Mouse (Mus musculus) neural tube, embryonic 11.5 days (tissue): Measurements from ENCODE around the gene Chpt1. TPM values are rescaled to one million over a fixed set of nuclear protein-coding genes. Genes with fewer than 3 reads are reported as not detected.

Experiments used
- ATAC-seq: fragments of 200-750 bp; cut with Nextera tagmentation; 2 replicates; pipeline ENCODE4 v1.8.0; 2017; ENCODE audit warnings: moderate number of reproducible peaks, mild to moderate bottlenecking, moderate TSS enrichment, moderate library complexity; ENCODE audit not compliant: insufficient read depth, low FRiP score, low TSS enrichment
- DNase-seq: peaks from one replicate; pipeline ENCODE4 v3.0.0-alpha.2; 2015; ENCODE audit warnings: low spot score
- H3K27ac ChIP-seq: fragments of 300-500 bp; sonication (generic); 2 replicates; pipeline ENCODE4 v1.5.1; 2014; ENCODE audit warnings: low read depth, mild to moderate bottlenecking, low read length
- H3K27me3 ChIP-seq: fragments of 300-500 bp; sonication (generic); 2 replicates; pipeline ENCODE4 v1.6.1; 2014; ENCODE audit warnings: mild to moderate bottlenecking, low read length, mixed read lengths; ENCODE audit not compliant: control insufficient read depth, insufficient read depth
- H3K36me3 ChIP-seq: fragments of 300-500 bp; sonication (generic); 2 replicates; pipeline ENCODE4 v1.6.1; 2014; ENCODE audit warnings: mild to moderate bottlenecking, low read length, moderate library complexity, mixed read lengths; ENCODE audit not compliant: control insufficient read depth, insufficient read depth
- H3K4me1 ChIP-seq: fragments of 300-500 bp; sonication (generic); 2 replicates; pipeline ENCODE4 v1.6.1; 2014; ENCODE audit warnings: low read length, mixed read lengths; ENCODE audit not compliant: control insufficient read depth, insufficient read depth
- H3K4me2 ChIP-seq: fragments of 300-500 bp; sonication (generic); 2 replicates; pipeline ENCODE4 v1.6.1; 2014; ENCODE audit warnings: low read depth, mild to moderate bottlenecking, moderate library complexity
- H3K4me3 ChIP-seq: fragments of 300-500 bp; sonication (generic); 2 replicates; pipeline ENCODE4 v1.5.1; 2014; ENCODE audit warnings: low read depth, low read length
- H3K9ac ChIP-seq: fragments of 300-500 bp; sonication (generic); 2 replicates; pipeline ENCODE4 v1.6.1; 2014; ENCODE audit warnings: mild to moderate bottlenecking, low read length
- H3K9me3 ChIP-seq: fragments of 300-500 bp; sonication (generic); 2 replicates; pipeline ENCODE4 v1.6.1; 2016; ENCODE audit warnings: low read length; ENCODE audit not compliant: control insufficient read depth
- WGBS: fragments of 180-500 bp; shearing (Covaris S2); extraction: QIAGEN DNeasy Blood & Tissue Kit; methylation state at CpG from one replicate; pipeline ENCODE4 v1.1.7; 2014; 5-methylcytosine and 5-hydroxymethylcytosine counted together
- polyA plus RNA-seq: library from polyadenylated mRNA; unstranded; fragments of >200 nt; fragmentation: Nextera tagmentation; extraction: Ambion mirVana; gene quantifications from 2 replicates; pipeline ENCODE4 v1.2.1, GENCODE M21; 2014

Chpt1 gene
- polyA plus RNA-seq, 1 experiment from 2014 or later: 21.5 TPM

GRCm38 (mm10) chr10:88501886-88502765, 1.7 kb downstream of the Chpt1 start:
- Histone ChIP-seq H3K27ac (no peak overlapping the region), H3K9ac (no peak overlapping the region), H3K9me3 (no peaks in the 10 kb centered on the region), H3K4me1 (no peaks in the 10 kb centered on the region; the same call in 1 of the 2 replicates), H3K36me3 (no peaks in the 10 kb centered on the region), H3K27me3 (no peaks in the 10 kb centered on the region), H3K4me3 (no peak overlapping the region), H3K4me2 (no peak overlapping the region)
- 84% methylated on average over 13 of the region's 13 CpGs for WGBS
- no peak for ATAC-seq
- no peak for DNase-seq

- H3K4me2 ChIP-seq: no peak overlapping the region
- no peak overlapping the region for H3K4me3 ChIP-seq
- no peaks in the 10 kb centered on the region for H3K36me3 ChIP-seq
- 78% methylated on average over 10 of the region's 10 CpGs for WGBS
- H3K27me3 ChIP-seq: no peaks in the 10 kb centered on the region
- ATAC-seq (no peak), DNase-seq (no peak)
- H3K27ac ChIP-seq: no peak overlapping the region
- H3K9ac ChIP-seq: no peak overlapping the region
- no peaks in the 10 kb centered on the region; the same call in 1 of the 2 replicates for H3K4me1 ChIP-seq
- no peaks in the 10 kb centered on the region for H3K9me3 ChIP-seq
Measured at GRCm38 (mm10) chr10:88501370-88501769, 2.5 kb downstream of the Chpt1 start.

GRCm38 (mm10) chr10:88499993-88500392, 3.9 kb downstream of the Chpt1 start:
- Histone ChIP-seq H3K9ac (no peak overlapping the region), H3K36me3 (no peaks in the 10 kb centered on the region), H3K27me3 (no peaks in the 10 kb centered on the region), H3K4me1 (no peaks in the 10 kb centered on the region; the same call in 1 of the 2 replicates), H3K4me2 (no peak overlapping the region), H3K27ac (no peak overlapping the region), H3K4me3 (no peak overlapping the region), H3K9me3 (no peaks in the 10 kb centered on the region)
- DNase-seq: no peak
- ATAC-seq: no peak
- WGBS: 82% methylated on average over 5 of the region's 5 CpGs

GRCm38 (mm10) chr10:88496864-88497564, 6.9 kb downstream of the Chpt1 start:
- Histone ChIP-seq H3K4me1 (no peaks in the 10 kb centered on the region; the same call in 1 of the 2 replicates), H3K27ac (no peak overlapping the region), H3K9ac (no peak overlapping the region), H3K4me2 (no peak overlapping the region), H3K27me3 (no peaks in the 10 kb centered on the region), H3K9me3 (no peaks in the 10 kb centered on the region), H3K36me3 (no peaks in the 10 kb centered on the region), H3K4me3 (no peak overlapping the region)
- 52% methylated on average over 11 of the region's 11 CpGs for WGBS
- no peak for ATAC-seq
- DNase-seq: no peak

GRCm38 (mm10) chr10:88494959-88495587, 8.8 kb downstream of the Chpt1 start:
- H3K4me2 ChIP-seq: no peak overlapping the region
- 77% methylated on average over 4 of the region's 4 CpGs for WGBS
- H3K4me1 ChIP-seq: no peaks in the 10 kb centered on the region
- no peak overlapping the region for H3K4me3 ChIP-seq
- no peaks in the 10 kb centered on the region for H3K27me3 ChIP-seq
- DNase-seq (no peak), ATAC-seq (no peak)
- H3K9ac ChIP-seq: no peak overlapping the region
- no peaks in the 10 kb centered on the region for H3K36me3 ChIP-seq
- H3K9me3 ChIP-seq: no peaks in the 10 kb centered on the region
- H3K27ac ChIP-seq: no peak overlapping the region

GRCm38 (mm10) chr10:88492658-88493057, 11.2 kb downstream of the Chpt1 start:
- H3K9me3 ChIP-seq: no peaks in the 10 kb centered on the region
- no peaks in the 10 kb centered on the region for H3K4me1 ChIP-seq
- 76% methylated on average over 8 of the region's 8 CpGs for WGBS
- no peak overlapping the region for H3K4me3 ChIP-seq
- H3K27ac ChIP-seq: no peak overlapping the region
- ATAC-seq: no peak
- H3K4me2 ChIP-seq: no peak overlapping the region
- no peak overlapping the region for H3K9ac ChIP-seq
- DNase-seq: no peak
- no peaks in the 10 kb centered on the region for H3K36me3 ChIP-seq
- H3K27me3 ChIP-seq: no peaks in the 10 kb centered on the region

- no peaks in the 10 kb centered on the region for H3K36me3 ChIP-seq
- H3K4me1 ChIP-seq: no peaks in the 10 kb centered on the region
- no peak for DNase-seq
- no peak overlapping the region for H3K4me2 ChIP-seq
- H3K27ac ChIP-seq: no peak overlapping the region
- no peak for ATAC-seq
- no peak overlapping the region for H3K9ac ChIP-seq
- no peak overlapping the region for H3K4me3 ChIP-seq
- no peaks in the 10 kb centered on the region for H3K9me3 ChIP-seq
- no peaks in the 10 kb centered on the region for H3K27me3 ChIP-seq
- WGBS: 63% methylated on average over 7 of the region's 7 CpGs
Measured at GRCm38 (mm10) chr10:88491632-88492031, 12.2 kb downstream of the Chpt1 start.

- no peak for DNase-seq
- Histone ChIP-seq H3K4me1 (no peaks in the 10 kb centered on the region), H3K27me3 (no peaks in the 10 kb centered on the region), H3K4me2 (no peak overlapping the region), H3K4me3 (no peak overlapping the region), H3K27ac (no peak overlapping the region), H3K9me3 (no peaks in the 10 kb centered on the region), H3K36me3 (no peaks in the 10 kb centered on the region), H3K9ac (no peak overlapping the region)
- 84% methylated on average over 5 of the region's 5 CpGs for WGBS
- no peak for ATAC-seq
Measured at GRCm38 (mm10) chr10:88488629-88489028, 15.2 kb downstream of the Chpt1 start.
